8 mouse cellular contexts compared by ENCODE assay signal in genomic region chr7:127707957-127708206, GRCm38 (mm10). TPM values are rescaled to one million over a fixed set of nuclear protein-coding genes. Genes with fewer than 3 reads are reported as not detected.
DNase-seq lines count a peak whose midpoint lies in the region; ATAC-seq and TF ChIP-seq lines count a peak whose summit lies in the region.

No protein-coding gene starts in this region.

- peaks cover 40% of the 10 kb centered on the region for H3K36me3 ChIP-seq in heart, embryonic 14.5 days (ENCODE audit: control insufficient read depth, insufficient read depth, low read length)
- H3K36me3 ChIP-seq in ES-Bruce4 (ENCODE audit: control insufficient read depth, insufficient read depth, low read length, poor library complexity, severe bottlenecking): peaks cover 5% of the 10 kb centered on the region; the same call in 1 of the 2 replicates
- H3K36me3 ChIP-seq in heart, postnatal 0 days (replicated peaks; ENCODE audit: control insufficient read depth, insufficient read depth, low read length): peaks cover 22% of the 10 kb centered on the region

- peak overlapping the region; percentile 80 for H3K4me2 ChIP-seq in heart, embryonic 14.5 days (ENCODE audit: low read length)
- peak overlapping the region; percentile 72 for H3K4me2 ChIP-seq in heart, postnatal 0 days (ENCODE audit: low read depth, low read length)

- H3K9me3 ChIP-seq in heart, embryonic 14.5 days (ENCODE audit: control insufficient read depth, low read length): no peaks in the 10 kb centered on the region
- no peaks in the 10 kb centered on the region for H3K9me3 ChIP-seq in ES-Bruce4 (replicated peaks; ENCODE audit: control insufficient read depth, insufficient read depth, low read length, poor library complexity, severe bottlenecking)
- H3K9me3 ChIP-seq in heart, postnatal 0 days (replicated peaks; ENCODE audit: control insufficient read depth, low read length): no peaks in the 10 kb centered on the region

- peak overlapping the region; percentile 74 to 96 for H3K27ac ChIP-seq in heart, embryonic 14.5 days (replicated peaks in 1 of 2; ENCODE audit: control insufficient read depth in 1 of 2, insufficient read depth in 1 of 2, low read depth in 2 of 2, low read length in 2 of 2)
- H3K27ac ChIP-seq in ES-Bruce4 (ENCODE audit: insufficient read depth, low read length): no peak overlapping the region
- H3K27ac ChIP-seq in heart, postnatal 0 days (ENCODE audit: low read depth): peak overlapping the region; percentile 96

- peak overlapping the region; percentile 91 for H3K9ac ChIP-seq in heart, embryonic 14.5 days (ENCODE audit: low read length)
- H3K9ac ChIP-seq in ES-Bruce4 (ENCODE audit: low read depth, poor library complexity, severe bottlenecking): peak overlapping the region; percentile 80; the same call in 1 of the 2 replicates
- peak overlapping the region; percentile 78 for H3K9ac ChIP-seq in heart, postnatal 0 days (replicated peaks; ENCODE audit: low read depth, low read length)

- no peak for TF ChIP-seq CTCF in ES-Bruce4 (IDR thresholded peaks at IDR 0.05; ENCODE audit: low read depth, low read length)
- TF ChIP-seq CTCF in heart, postnatal 0 days (IDR thresholded peaks at IDR 0.05; ENCODE audit: low read depth): no peak

- peak overlapping the region; percentile 55 to 74 for H3K4me3 ChIP-seq in heart, embryonic 14.5 days (ENCODE audit: control insufficient read depth in 1 of 2, insufficient read depth in 1 of 2, low read depth in 1 of 2, low read length in 2 of 2)
- peak overlapping the region; percentile 75 for H3K4me3 ChIP-seq in ES-Bruce4 (ENCODE audit: low read depth, low read length)
- peak overlapping the region; percentile 83 for H3K4me3 ChIP-seq in heart, postnatal 0 days (ENCODE audit: low read depth, low read length)

- H3K27me3 ChIP-seq in heart, embryonic 14.5 days (ENCODE audit: control insufficient read depth, insufficient read depth, low read length): no peaks in the 10 kb centered on the region
- no peaks in the 10 kb centered on the region for H3K27me3 ChIP-seq in ES-Bruce4 (ENCODE audit: control insufficient read depth, insufficient read depth, low read length, poor library complexity, severe bottlenecking)
- H3K27me3 ChIP-seq in heart, postnatal 0 days (ENCODE audit: control insufficient read depth, insufficient read depth, low read length): no peaks in the 10 kb centered on the region

- TF ChIP-seq EP300 in ES-Bruce4 (IDR thresholded peaks at IDR 0.05; ENCODE audit: insufficient read depth, low read depth, low read length): no peak
- TF ChIP-seq EP300 in heart, postnatal 0 days (IDR thresholded peaks at IDR 0.05; ENCODE audit: low read depth): no peak

- DNase-seq in heart, adult 18-20 months: no peak
- DNase-seq in heart, postnatal 0 days (ENCODE audit: low spot score): no peak
- DNase-seq in frontal cortex, postnatal 10 days (ENCODE audit: low spot score in 2 of 2): no peak
- DNase-seq in spleen, postnatal 4 days (ENCODE audit: low spot score in 2 of 2): no peak
- DNase-seq in cerebellum, postnatal 4 days (ENCODE audit: low spot score in 2 of 2): no peak

- ATAC-seq in heart, embryonic 14.5 days (ENCODE audit: insufficient number of reproducible peaks, insufficient read depth, low FRiP score, low read depth): no peak
- no peak for ATAC-seq in heart, postnatal 0 days (ENCODE audit: insufficient read depth, low read depth)
- peak; percentile 5 for ATAC-seq in megakaryocyte, adult 5-6 weeks (ENCODE audit: poor library complexity, severe bottlenecking)

- peaks cover 20 to 24% of the 10 kb centered on the region in 2 experiments for H3K4me1 ChIP-seq in heart, embryonic 14.5 days (ENCODE audit: control insufficient read depth in 2 of 2, insufficient read depth in 2 of 2, low read length in 2 of 2)
- no peaks in the 10 kb centered on the region for H3K4me1 ChIP-seq in ES-Bruce4 (ENCODE audit: control insufficient read depth, insufficient read depth, low read length)
- peaks cover 19% of the 10 kb centered on the region for H3K4me1 ChIP-seq in heart, postnatal 0 days (ENCODE audit: control insufficient read depth, insufficient read depth)

- TF ChIP-seq POLR2A in ES-Bruce4 (IDR thresholded peaks at IDR 0.05; ENCODE audit: insufficient read depth, low read length): no peak

- 1% methylated on average over 5 of the region's 5 CpGs for WGBS in heart, embryonic 14.5 days
- WGBS in heart, postnatal 0 days: 0% methylated on average over 5 of the region's 5 CpGs

RNA-seq across cellular contexts. Expression of gene Bcl7c, which starts 0.9 kb away (rescaled TPM):
- polyA plus RNA-seq in heart, embryonic 14.5 days (2014; fragmentation: Nextera tagmentation; extraction: Ambion mirVana): 30.6 and 41.1 TPM in 2 replicates
- 10 to 100 TPM; 34.1 to 35.4 TPM for total RNA-seq in heart, adult 18-20 months (2021)
- 48.6 and 49.8 TPM in 2 replicates for polyA plus RNA-seq in ES-Bruce4 (2011; ENCODE audit: insufficient read depth, insufficient read length, low read depth, missing spikeins)
- total RNA-seq in heart, postnatal 0 days (2014; rRNA removed; ENCODE audit: low replicate concordance): 19.3 and 32.4 TPM in 2 replicates
- polyA plus RNA-seq in heart, postnatal 0 days (2015; fragmentation: Nextera tagmentation; extraction: Ambion mirVana): 25.6 and 27.6 TPM in 2 replicates
- total RNA-seq in megakaryocyte, adult 5-6 weeks (2015): 30.2 and 37.4 TPM in 2 replicates
- 8.6 and 16.6 TPM in 2 replicates for total RNA-seq in megakaryocyte, adult 5-6 weeks (2017)

RNA-seq across cellular contexts. Expression of gene Ctf1, which starts 4.7 kb away (rescaled TPM):
- 4.7 and 5.6 TPM in 2 replicates for polyA plus RNA-seq in heart, embryonic 14.5 days (2014; fragmentation: Nextera tagmentation; extraction: Ambion mirVana)
- 1 to 10 TPM; 8.8 to 9.7 TPM for total RNA-seq in heart, adult 18-20 months (2021)
- polyA plus RNA-seq in ES-Bruce4 (2011; ENCODE audit: insufficient read depth, insufficient read length, low read depth, missing spikeins): 8.8 and 13.9 TPM in 2 replicates
- total RNA-seq in heart, postnatal 0 days (2014; rRNA removed; ENCODE audit: low replicate concordance): 9.3 and 11.1 TPM in 2 replicates
- polyA plus RNA-seq in heart, postnatal 0 days (2015; fragmentation: Nextera tagmentation; extraction: Ambion mirVana): 2.6 and 3.1 TPM in 2 replicates
- total RNA-seq in megakaryocyte, adult 5-6 weeks (2015): 0.16 TPM in 1 of 2 replicates, not detected in the other
- 0.29 TPM in 1 of 2 replicates, not detected in the other for total RNA-seq in megakaryocyte, adult 5-6 weeks (2017)

RNA-seq across cellular contexts. Expression of gene Ctf2, which starts 24.1 kb away (rescaled TPM):
- not detected in 2 replicates for polyA plus RNA-seq in heart, embryonic 14.5 days (2014; fragmentation: Nextera tagmentation; extraction: Ambion mirVana)
- not detected for total RNA-seq in heart, adult 18-20 months (2021)
- polyA plus RNA-seq in ES-Bruce4 (2011; ENCODE audit: insufficient read depth, insufficient read length, low read depth, missing spikeins): not detected in 2 replicates
- not detected in 2 replicates for total RNA-seq in heart, postnatal 0 days (2014; rRNA removed; ENCODE audit: low replicate concordance)
- not detected in 2 replicates for polyA plus RNA-seq in heart, postnatal 0 days (2015; fragmentation: Nextera tagmentation; extraction: Ambion mirVana)
- not detected in 2 replicates for total RNA-seq in megakaryocyte, adult 5-6 weeks (2015)
- not detected in 2 replicates for total RNA-seq in megakaryocyte, adult 5-6 weeks (2017)

RNA-seq across cellular contexts. Expression of gene Fbxl19, which starts 36.5 kb away (rescaled TPM):
- polyA plus RNA-seq in heart, embryonic 14.5 days (2014; fragmentation: Nextera tagmentation; extraction: Ambion mirVana): 0.93 and 1.5 TPM in 2 replicates
- total RNA-seq in heart, adult 18-20 months (2021): 1 to 10 TPM; 3.3 to 4.0 TPM
- 55.1 and 58.3 TPM in 2 replicates for polyA plus RNA-seq in ES-Bruce4 (2011; ENCODE audit: insufficient read depth, insufficient read length, low read depth, missing spikeins)
- 8.9 and 21.6 TPM in 2 replicates for total RNA-seq in heart, postnatal 0 days (2014; rRNA removed; ENCODE audit: low replicate concordance)
- polyA plus RNA-seq in heart, postnatal 0 days (2015; fragmentation: Nextera tagmentation; extraction: Ambion mirVana): 0.42 and 0.56 TPM in 2 replicates
- total RNA-seq in megakaryocyte, adult 5-6 weeks (2015): 2.1 TPM in 2 replicates
- total RNA-seq in megakaryocyte, adult 5-6 weeks (2017): 5.8 and 6.2 TPM in 2 replicates
